Mouse (Mus musculus) fat pad, adult 2 months (tissue): ENCODE results near the gene Ubr2.

ENCODE experiments used
- DNase-seq: peaks from one replicate; pipeline ENCODE4 v3.0.0-alpha.2; 2011; ENCODE audit warnings: low read depth, low spot score; ENCODE audit errors: extremely low read depth

Ubr2 gene

GRCm38 (mm10) chr17:46885218-46885909 is 125.0 kb downstream of the Ubr2 start:
- no peak for DNase-seq

GRCm38 (mm10) chr17:46884766-46885165 is 125.6 kb downstream of the Ubr2 start:
- DNase-seq = no peak

DNA sequence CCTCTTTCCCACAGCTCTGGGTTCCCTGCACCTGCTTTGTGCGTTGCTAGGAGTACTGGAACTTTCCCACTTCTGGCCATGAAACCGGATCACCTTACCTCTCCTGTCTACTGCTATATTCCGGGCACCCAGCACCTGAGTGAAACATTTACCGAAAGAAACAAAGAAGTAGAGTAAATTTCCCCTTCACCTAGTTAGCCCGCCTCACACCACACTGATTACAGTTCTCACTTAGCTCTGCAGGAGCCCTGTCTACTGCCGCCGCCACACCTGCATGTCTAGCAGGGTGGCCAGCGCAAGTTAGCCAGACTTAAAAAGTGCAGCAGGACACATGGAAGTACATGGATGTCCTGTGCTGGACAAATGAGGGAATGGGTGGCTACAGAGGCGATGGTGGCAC is 127.2 kb downstream of the Ubr2 start:
- DNase-seq = no peak

DNA sequence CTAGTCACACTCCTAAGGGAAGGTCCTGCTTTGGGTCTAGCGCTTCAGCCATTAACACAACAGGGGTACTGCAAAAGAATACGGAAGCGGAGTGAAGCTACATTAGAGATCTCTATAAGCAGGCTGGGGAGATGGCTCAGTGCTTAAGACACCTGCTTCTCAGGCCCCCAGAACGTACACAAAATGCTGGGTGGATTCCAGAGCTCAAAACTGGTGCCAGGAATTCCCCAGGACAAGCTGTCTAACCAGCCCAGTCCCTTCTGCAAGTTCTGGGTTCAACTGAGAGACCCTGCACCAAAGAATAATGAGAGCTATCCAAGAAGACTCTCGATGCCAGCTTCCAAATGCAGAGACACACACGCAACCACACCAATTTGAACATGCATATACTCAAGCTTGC is 128.6 kb downstream of the Ubr2 start:
- no peak for DNase-seq

- DNase-seq = no peak
Observed at GRCm38 (mm10) chr17:46880322-46880721, 130.0 kb downstream of the Ubr2 start.

DNA sequence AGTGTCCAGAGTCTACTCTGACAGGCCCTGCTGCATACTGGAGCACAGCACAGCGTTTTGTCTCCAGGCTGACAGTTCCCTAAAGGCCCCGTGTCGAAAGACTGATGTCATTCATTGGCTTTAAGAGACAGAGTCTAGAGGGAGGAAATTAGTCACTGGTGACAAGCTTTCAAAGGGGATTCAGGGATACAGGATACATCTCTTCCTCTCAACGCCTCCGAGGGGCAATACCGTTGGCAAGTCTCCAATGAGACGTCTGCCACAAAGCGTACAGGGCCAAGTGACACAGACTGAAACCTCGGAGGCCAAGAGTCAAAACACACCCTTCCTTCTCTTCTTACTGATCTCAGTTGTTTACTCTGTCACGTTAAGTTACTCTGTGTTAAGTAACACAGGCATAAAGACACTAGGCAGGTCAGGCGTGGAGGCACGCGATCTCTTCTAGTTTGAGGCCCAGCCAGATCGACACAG is 130.5 kb downstream of the Ubr2 start:
- DNase-seq = no peak
